Mouse (Mus musculus) mouse trophoblast stem cell (cell line): Measurements from ENCODE around the gene Mrps7.

Experiments used
- in situ Hi-C, 2 experiments: fragments of 300-500 bp; cut with MseI, MboI; formaldehyde crosslinking; loops; 2 replicates in 1 of 2; 3 replicates in 1 of 2; pipeline ENCODE4 v1.15.1; 2025

Gene Mrps7

GRCm38 (mm10) chr11:115608421-115609399, 5.0 kb downstream of the Mrps7 start:
- in situ Hi-C loops = no loop called here

DNA sequence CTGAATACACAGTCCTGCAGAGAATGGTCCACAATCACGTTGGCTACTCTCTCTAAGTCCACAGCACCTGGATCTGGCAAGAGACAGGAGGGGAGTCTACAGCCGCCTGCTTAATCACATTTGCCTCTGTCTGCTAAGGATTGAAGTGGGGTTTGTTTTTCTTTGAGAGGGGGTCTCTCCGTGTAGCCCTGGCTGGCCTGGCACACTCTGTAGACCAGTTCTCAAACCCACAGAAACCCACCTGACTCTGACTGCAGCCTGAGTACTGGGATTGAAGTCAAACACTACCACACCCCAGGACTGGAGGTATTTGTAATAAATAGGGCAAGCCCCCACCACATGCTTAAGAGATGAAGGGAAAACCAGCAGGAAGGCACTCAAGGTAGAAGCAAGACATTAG, 5.9 kb downstream of the Mrps7 start:
- in situ Hi-C loops = no loop called here

DNA sequence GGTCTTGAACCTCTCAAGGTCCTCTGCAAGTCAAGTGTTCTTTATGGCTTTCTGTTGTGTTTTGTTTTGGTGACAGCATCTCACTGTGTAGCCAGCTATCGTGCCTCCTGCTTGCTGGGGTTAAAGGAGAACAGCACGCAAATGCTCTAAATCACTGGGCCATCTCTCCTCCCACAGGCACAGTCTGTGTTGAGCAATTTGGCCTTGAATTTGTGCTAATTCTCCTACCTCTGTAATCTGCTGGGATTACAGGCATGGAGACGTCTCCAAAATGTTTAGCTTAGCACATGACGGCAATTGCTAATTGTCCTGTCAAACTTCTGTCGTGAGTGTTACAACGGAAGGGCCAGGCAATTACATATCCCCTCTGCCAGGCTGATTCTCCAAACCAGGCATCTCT, 7.4 kb downstream of the Mrps7 start:
- in situ Hi-C loops = no loop called here

DNA sequence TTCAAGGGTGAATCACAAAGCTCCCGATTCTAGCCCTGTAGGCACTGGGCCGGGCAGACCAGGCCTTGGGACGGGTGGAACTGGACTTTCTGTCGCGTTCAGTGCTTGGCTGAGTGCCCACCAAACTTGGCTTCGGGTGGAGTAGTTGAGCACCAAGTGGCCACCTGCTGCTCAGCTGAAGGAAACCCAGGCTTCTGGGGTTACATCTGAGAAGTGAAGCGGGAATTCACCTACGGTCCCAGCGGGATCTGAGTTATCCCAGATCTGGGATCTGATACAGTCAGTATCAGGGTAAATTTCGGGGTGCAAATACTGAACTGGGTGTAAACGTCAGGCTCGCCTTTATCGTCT, 8.3 kb downstream of the Mrps7 start:
- in situ Hi-C loops = no loop called here

- in situ Hi-C loops = no loop called here
Observed at GRCm38 (mm10) chr11:115612410-115613137, 8.8 kb downstream of the Mrps7 start, which contains the start of gene Mif4gd. TSS of gene Mif4gd (minus strand) at chr11:115612969.

GRCm38 (mm10) chr11:115613138-115613945, 9.6 kb downstream of the Mrps7 start:
- in situ Hi-C loops = no loop called here

GRCm38 (mm10) chr11:115614346-115615107, 10.8 kb downstream of the Mrps7 start:
- in situ Hi-C loops = no loop called here

GRCm38 (mm10) chr11:115615108-115615825, 11.5 kb downstream of the Mrps7 start:
- in situ Hi-C loops = no loop called here

GRCm38 (mm10) chr11:115615875-115616274, 12.2 kb downstream of the Mrps7 start:
- in situ Hi-C loops = no loop called here

- in situ Hi-C loops = no loop called here
Observed at GRCm38 (mm10) chr11:115616371-115616770, 12.6 kb downstream of the Mrps7 start.

GRCm38 (mm10) chr11:115616893-115617292, 13.2 kb downstream of the Mrps7 start:
- in situ Hi-C loops = no loop called here

- in situ Hi-C loops = no loop called here
Observed at GRCm38 (mm10) chr11:115618001-115618400, 14.3 kb downstream of the Mrps7 start.

- in situ Hi-C loops = no loop called here
Observed at GRCm38 (mm10) chr11:115618732-115619516, 15.2 kb downstream of the Mrps7 start.

DNA sequence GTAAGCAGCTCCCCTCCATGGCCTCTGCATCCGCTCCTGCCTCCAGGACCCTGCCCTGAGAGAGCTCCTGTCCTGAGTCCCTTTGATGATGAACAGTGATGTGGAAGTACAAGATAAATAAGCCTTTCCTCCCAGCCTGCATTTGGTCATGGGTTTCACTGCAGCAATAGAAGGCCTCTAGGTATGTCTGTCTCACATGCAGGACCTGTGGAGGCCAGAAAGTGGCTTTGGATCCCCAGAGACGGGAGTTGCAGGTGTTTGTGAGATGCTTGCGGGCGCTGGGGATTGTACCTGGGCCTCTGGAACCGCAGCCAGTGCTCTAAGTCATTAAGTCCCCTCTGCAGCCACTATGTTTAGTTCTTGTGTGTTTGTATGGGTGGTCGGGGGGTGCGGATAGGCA, 16.2 kb downstream of the Mrps7 start:
- in situ Hi-C loops = no loop called here

DNA sequence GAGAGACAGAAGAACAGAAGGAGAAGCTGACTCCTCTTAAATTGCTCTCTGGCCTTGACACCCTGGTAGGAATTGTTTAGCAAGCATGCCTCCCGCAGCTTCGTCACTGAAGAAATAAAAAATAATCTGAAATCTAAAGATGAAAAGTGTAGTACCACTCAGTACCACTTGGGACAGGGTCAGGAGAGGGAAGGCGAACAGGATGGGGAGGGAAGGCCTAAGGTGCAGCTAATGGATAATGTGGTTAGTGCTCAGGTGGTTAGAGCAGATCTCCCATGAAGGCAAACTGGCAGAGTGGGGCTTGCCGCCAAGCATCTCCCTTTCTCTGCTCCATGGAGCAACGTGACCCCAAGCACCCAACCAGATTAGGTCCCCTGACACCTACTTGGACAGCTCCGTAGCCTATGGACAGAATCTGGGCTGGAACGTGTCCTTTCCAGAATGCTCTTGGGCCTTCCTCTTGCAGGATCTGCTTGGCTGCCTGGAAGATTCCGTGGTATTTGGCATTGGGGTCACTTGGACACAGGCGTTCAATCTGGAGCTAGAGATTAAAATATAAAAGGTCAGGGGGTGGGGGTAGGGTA, 19.9 kb downstream of the Mrps7 start:
- in situ Hi-C loops = no loop called here

DNA sequence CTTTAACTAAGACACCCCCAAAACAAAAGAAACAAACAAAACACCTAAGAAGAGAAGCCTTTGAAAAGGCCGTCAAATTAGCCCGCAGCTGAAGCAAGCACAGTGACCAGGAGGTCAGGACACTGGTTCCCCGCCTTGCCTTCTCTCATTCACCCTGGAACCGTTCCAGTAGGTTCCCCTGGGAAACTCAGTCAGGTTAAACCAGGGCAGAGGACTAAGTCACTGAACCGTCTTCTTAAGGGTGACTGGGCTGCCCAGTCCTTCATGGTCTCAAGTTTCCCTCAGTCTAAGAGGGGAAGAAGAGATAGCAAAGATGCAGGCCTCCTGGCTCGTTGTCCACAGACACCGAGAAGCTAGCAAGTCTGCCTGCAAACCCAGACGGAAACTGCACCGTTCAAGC, 22.2 kb downstream of the Mrps7 start:
- in situ Hi-C loops = no loop called here

GRCm38 (mm10) chr11:115626824-115627616, 23.3 kb downstream of the Mrps7 start:
- in situ Hi-C loops = no loop called here

- in situ Hi-C loops = no loop called here
Observed at GRCm38 (mm10) chr11:115627705-115628464, 24.2 kb downstream of the Mrps7 start, which contains the start of gene Slc25a19. TSS of gene Slc25a19 (minus strand) at chr11:115628295.
